Mouse (Mus musculus) liver, adult 2 months (tissue): ENCODE data around the gene Cebpb.

ENCODE experiments used
- CTCF ChIP-seq: fragments of 200-500 bp; IDR thresholded peaks from 2 replicates; pipeline ENCODE4 v1.5.1; 2011; ENCODE audit warnings: low read depth, low read length, control low read depth
- POLR2A ChIP-seq: fragments of 200-500 bp; IDR thresholded peaks from 2 replicates; pipeline ENCODE4 v1.6.1; 2011; ENCODE audit warnings: low read length, control low read depth; ENCODE audit not compliant: insufficient read depth; ENCODE audit errors: extremely low read depth

DNA sequence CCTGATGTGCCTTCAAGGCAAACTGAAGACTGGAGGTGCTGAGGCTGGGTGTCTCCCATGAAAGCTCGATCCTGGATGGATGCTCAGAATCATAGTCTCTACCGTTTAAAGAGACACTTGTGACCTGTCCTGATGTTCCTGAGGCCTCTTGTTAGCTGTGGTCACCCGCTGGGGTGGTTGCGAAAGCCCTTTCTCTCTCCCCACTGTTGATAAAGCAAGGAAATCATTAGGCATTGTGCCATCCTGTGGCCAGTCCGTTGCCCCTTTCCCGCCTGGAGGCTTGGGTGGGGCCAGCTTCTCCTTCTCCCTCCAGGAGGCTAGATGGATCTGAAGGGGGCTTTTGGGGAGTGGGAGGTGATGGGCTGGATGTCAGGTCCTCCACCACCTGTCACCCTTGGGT lies 21.9 kb downstream of the Cebpb start:
- no peak for TF ChIP-seq CTCF
- no peak for TF ChIP-seq POLR2A
